Mouse (Mus musculus): ENCODE data around the gene Fat3.

The Fat3 gene

DNA sequence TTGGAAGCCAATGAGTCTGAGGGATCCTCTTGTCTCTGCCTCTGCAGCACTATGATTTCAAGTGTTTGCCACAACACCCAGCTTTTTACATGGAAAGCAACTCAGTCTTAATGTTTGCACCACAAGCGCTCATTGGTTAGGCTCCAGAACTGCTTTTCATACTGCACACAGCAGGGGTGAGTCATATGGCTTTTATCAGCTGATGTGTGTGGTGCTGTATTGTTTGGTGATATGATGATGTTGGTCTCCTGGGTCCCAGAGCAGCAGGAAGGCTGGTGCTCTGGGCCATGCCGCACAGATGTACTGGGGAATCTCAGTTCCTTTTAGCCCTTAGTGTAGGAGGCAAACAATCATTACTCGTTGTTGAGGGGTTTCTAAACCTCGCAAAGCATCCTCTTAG is 190.8 kb downstream of the Fat3 start:
- no peak for DNase-seq (ENCODE audit: low read depth)

DNA sequence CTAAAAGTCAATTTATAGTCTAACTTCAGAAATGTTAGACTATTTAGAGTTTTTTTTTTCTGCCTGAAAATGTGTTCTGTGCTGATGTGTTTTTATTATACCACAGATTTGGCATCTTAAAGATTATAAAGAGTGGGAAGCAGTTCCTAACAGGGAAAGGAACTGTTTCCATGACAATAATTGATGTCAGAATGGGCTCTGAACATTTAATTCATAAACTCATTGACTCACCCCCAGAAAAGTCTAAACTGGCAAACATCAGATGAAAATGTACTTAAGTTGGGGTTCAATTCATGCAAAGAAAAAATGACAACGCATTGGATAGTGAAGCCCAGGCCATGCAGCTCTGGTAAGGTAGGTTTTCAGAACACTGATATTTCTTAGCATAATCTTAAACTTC is 193.3 kb downstream of the Fat3 start:
- no peak for DNase-seq (ENCODE audit: low read depth)

DNA sequence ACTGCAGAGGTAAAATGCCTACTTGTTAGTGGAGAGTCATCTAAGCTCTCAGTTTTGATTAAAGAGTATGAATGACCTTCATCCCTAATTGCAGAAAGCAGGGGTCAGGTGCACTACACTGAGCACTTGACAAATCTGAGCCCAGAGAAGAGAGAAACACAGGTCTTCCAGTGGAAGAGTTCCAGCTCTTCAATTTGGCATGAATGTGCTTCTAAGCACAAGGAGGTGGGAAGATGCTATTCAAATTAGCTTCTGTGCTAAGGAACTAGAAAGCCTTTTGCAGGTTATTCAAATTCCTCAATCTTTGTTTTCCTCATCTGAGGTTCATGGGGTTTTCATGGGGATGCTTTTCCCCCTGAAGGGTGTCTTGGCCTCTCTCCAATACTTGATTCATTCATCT is 194.9 kb downstream of the Fat3 start:
- DNase-seq (ENCODE audit: low read depth): no peak

DNA sequence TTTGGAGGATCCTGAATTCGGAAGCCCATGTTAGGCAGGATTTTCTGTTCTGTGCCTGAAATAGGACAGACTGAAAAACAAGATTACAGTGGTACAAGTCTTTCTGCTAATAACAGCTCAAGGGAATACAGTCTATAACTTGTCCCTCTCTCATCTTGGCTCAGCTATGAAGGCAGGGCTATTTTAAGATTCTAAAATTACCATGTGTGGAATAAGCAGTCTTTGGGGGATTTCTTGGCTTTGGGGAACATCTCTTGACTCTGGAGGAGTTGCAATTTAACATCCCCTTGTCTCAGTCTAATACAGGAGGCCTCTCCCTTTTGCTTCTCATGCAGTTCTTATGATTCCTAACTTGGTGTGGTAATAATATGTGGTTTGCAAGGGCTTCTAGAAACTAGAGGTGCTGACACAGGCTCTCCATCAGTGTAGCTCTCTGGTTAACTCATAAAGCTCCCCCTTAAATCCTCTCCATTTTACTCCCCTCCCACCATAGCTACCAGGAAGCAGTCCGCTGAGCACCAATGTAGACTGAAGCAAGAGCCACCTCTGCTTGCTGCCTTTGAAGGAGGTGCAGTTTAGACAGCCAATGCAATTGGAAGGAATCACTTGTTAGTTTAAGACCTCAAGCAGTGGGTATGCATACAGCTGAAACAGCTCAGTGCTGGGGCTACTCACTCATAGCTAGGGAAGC is 195.5 kb downstream of the Fat3 start:
- no peak for DNase-seq (ENCODE audit: low read depth)

DNA sequence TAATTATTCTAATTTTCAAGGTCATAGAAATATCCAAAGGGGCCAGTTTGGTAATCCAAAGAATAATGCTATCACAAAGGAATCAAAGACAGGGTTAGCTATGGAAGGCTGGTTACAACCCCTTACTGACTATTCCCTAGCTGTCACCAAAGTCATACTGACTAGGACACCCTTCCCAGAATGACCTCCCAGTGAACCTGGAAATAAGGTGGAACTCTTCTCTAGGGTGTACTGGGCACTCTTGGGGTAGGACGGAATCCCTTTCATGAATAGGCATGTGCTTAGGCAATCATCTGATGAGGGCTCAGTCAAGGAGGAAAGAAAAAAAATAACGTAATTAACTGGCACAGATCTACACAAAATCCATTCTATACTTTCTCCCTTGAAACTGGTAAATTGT is 196.1 kb downstream of the Fat3 start:
- no peak for DNase-seq (ENCODE audit: low read depth)

DNA sequence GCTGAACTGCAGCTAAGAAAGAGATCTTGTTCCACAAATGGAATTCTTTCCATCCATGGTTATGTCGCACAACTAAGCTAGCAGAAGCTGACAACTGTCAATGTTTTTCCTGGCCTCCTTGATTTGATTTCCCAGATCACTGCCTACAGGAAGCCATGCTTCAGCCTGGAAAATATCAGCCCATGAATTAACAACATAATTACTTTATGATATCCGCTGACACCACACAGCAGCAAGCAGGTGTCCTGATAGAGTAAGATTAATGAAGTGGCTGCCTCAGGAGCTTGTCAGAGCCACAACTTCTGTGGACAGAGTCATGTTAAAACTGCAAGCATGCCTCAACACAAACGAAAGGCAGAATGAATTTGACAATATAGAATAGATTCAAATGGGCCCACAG is 198.6 kb downstream of the Fat3 start:
- DNase-seq (ENCODE audit: low read depth): no peak

DNA sequence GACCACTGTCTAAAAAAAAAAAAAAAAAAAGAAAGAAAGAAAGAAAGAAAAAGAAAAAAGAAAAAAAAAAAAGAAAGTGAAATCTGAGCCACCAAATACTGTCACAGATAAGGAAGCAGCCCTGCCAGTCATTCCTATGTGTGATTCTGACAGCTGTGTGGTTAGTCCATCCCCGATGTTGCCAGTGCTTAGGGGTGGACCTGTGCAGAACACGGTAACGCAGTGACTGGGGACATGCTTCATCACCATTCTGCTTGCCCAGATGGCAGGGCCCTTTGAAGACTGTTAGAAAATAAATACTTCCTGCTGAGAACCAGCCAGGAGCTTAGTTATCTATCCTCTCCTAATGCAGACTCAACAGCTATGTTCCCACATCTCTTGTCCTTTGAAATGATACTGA is 203.2 kb downstream of the Fat3 start:
- no peak for DNase-seq (ENCODE audit: low read depth)

DNA sequence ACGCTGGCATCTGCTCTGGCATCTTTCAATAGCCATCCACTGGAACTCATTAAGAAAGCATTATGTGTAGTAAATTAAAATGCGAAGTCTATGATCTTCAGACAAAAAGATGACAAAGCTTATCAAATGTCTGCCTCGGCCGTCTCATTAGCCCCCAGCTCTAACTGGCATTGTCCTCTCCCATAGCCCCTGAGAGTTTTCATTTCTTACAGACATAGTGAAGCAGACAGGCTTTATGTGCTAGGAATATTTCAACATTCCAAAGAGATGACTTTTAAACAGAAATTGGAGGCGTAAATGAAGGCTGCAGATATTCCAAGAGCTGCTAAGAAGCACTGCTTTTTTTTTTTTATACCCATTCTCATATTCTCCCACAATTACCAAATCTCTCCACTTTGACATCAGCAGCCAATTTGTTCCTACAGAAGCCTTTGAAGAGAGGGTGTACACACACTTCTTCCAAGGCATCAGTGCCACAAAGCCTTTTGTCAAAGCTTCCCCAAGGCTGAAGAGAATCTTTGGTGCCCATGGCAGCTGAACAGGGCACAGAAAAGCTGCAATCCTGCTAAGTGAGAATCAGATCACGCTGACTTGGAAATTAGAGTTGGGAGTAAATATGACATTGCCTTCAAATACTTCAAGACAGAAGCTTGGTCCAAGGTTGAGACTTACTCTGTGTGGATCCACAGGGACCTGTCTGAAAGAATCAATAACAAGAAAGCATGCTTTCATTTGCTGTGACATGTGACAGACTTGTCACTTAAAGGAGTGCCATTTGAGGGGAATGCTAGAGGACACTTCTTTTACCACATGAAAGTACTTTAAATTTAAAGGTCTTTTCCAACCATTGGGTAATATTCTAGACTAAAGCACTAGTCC is 206.9 kb downstream of the Fat3 start:
- DNase-seq (ENCODE audit: low read depth): no peak

DNA sequence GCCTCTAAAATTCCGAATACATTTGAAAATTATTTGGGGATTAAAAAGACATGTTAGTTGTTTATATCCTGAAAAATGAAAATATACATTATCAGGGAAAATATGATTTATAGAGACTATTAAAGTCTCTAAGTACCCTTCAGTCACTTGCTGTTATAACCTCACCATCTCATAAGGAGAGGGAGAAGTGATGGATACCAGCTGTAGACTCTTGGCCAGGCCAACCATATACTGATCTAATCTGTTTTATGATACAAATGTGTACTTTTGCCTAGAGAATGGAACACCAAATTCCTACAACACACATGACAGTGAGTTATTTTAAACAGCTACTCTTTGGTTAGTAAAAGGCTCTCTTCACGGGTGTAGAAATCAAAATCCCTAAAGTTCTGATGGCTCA is 208.6 kb downstream of the Fat3 start:
- DNase-seq (ENCODE audit: low read depth): no peak

DNA sequence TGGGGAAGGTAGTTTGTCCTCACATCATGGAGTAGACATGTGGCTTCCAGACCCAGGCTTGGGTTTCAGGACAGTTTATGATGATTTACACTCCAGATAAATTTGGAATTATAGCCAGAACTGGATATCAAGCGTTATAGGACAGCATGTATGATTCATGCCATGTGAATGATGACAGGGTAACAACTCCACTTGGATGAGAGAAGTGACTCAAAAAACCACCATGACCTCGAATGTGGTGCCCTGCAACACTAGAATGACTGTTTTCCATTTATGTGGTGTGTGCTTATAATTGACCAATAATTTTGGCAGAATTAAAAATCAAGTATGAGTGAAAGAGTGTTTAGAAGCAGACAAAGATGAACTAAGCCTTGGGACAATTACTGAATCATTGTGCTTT is 210.2 kb downstream of the Fat3 start:
- DNase-seq (ENCODE audit: low read depth): no peak

DNA sequence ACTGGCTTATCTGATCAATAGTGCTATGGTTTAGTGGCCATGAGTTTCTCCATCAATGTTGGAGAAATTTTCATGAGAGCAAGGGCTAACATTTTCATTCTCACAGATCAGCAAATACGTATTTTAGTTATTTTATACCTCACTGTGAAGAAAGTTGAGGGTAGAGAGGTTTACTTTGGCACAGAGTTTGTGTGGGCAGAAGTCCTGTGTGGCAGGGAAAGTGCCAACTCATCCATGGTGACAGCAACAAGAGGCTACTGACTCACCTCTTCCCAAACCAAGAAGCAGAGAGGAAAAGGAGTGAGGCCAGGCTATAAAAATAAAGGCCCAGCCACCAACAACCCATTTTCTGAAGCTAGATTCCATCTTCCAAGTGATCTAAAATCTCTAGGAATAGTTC is 218.1 kb downstream of the Fat3 start:
- no peak for DNase-seq (ENCODE audit: low read depth)

DNA sequence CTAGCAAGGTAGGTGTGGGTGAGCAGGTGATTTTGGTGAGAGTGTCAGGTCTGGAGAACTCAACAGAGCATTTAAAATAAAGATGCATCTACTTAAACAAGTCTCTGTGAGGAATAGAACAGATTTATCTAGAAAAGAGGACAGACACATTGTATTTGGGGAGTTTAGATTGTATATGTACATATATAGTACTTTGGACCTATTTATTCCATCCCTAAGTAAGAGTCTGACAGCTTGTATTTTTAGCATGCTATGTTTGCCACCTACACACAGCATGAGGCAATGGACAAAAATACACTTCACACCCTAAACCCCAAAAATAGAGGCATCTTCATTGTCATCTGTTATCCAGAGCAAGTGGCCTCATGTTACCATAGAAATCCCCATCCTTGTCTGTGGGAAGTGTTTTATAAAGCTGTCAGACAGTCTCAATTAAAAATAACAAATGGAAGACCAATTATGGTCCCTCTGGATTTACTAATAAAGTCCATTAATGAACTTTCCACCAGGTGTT is 218.7 kb downstream of the Fat3 start:
- no peak for DNase-seq (ENCODE audit: low read depth)

DNA sequence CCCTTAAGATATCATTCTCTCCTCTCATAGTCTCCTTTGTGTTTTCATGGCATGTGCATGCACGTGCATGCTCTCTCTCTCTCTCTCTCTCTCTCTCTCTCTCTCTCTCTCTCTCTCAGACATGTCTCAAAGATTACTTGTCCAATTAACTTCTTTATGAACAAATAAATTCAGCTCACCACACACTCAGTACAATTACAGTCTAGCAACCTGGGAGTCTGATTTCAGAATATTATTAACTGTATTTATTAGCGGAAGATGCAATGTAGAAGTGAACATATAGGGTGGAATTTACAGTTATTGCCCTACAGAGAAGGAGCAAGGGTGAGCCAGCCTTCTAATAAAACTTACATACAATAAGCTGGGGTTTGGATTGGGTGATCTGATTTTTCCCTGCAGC is 225.5 kb downstream of the Fat3 start:
- DNase-seq (ENCODE audit: low read depth): no peak

DNA sequence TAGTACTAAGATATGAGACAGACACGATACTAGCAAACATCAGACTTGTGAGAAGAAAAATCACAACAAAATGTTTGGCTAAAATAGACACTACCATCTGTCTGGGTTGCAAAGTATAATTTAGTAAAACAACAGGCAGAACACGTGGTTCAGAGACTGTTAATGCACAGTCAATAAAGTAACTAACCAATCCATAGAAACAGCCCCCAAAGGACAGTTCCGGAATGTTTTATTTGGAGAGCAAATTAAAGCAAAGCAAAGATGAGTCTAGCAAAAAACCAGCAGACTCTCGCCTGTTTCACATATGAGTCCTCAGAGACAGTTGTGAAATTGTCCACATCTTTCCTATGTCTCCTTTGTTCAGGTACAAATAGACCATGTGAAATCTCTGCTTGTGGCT is 227.0 kb downstream of the Fat3 start:
- no peak for DNase-seq (ENCODE audit: low read depth)

DNA sequence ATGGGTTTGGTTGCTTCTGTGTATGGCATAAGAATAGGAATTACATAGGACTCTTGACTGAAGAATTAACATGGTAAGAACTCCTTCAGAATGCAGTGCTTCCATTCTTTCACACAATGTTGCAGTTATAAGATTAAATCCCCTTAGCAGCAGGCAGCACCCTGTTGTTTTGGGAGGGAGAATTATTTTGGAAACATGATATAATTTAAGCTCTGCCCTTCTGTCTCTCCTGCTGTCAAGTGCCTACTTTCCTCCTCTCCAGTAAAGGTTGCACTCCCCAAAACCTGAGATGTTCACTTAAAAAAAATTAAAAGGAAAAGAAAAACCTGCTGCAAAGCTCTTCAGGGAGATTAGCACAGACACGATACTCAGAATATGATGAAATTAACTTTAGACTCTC is 228.3 kb downstream of the Fat3 start:
- DNase-seq (ENCODE audit: low read depth): no peak

DNA sequence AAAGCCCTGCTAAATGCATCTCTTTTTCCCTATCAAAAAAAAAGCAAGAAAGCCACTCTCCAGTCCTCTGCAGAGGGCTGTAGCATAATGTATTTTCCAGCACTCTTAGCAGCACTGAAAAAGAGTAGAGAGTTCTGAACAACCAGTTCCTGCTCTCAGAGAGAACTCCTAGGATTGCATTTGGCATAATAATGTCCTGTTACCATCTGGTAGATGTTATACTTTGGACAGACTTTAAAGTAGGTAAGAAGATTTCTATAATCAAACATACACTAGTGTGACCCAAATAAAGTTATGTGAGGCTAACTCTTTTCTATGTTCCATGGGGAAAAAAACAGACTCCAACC is 230.3 kb downstream of the Fat3 start:
- DNase-seq (ENCODE audit: low read depth): no peak

DNA sequence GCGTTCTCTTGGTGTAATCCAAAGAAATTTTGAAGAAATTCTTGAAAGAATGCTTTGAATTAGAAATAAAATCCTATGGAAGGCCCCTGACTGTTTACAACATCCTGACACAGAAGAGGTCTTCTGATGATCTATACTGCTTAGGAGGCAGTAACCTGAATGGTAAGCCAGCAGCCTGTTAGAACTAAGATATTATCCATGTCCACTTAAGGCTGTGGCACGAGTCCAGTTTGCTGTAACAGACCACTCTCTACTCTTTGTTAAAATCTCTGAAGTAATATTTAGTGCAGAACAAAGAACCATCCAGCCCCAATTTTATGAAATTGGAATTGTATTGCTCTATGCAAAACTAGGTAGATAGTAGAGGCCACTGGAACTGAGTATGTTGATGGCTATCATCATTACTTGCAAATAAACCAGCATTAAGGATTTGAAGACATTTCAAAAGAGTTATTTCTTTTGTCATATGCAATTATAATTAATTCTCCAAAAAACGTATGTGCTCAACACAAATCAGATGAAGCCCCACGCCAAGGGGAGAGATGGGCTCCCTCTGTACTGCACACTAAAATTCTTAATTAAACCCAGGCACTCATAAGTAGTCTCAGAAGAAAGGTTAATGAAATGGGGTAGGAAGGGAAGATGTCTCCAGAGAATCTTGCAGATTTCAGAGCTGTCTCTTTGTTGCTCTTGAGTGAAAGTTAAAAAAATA is 230.9 kb downstream of the Fat3 start:
- no peak for DNase-seq (ENCODE audit: low read depth)

DNA sequence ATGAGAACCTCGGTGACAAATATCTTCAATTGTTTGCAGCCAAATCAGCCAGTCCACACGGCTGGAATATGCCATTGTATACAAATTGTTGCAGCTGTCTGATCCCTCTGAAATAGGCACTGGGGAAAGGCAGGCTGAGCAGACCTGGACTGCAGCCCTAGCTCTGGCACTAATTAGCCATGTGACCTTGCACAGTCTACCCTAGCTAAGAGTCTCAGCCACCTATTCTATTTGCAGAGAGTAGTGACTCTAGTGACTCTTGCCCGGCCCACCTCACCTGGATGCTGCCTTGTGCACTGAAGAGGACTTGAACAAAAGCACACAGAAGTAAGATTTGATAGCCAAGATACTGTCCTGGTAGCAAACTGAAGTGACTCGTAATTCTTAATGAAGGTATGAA is 235.6 kb downstream of the Fat3 start:
- no peak for DNase-seq (ENCODE audit: low read depth)

DNA sequence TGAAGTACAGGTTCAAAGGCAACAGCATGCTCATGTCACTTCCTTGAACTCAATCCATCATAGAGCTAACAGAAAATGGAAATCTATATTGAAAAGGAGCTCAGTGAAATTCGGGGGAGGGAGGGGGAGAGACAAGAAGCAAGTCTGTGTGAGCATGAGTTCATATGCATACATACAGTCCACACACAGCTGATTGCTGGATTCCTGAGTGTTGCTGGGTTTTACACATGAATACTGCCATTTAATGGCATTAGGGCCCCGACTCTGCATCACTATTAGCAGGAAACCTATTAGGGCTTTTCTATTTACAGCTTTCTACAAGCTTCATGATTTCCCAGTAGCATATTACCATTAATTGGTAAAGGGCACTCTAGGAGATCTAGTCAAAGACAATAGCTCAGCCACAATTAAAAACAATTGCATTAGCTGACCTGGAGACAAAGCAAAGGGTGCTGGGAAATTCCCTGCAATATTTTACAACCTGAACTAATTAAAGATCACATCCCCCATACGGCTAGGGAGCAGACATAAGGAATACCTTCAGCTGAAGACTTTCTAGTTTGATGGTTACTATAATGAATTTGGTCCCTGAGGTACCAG is 243.7 kb downstream of the Fat3 start:
- no peak for DNase-seq (ENCODE audit: low read depth)

DNA sequence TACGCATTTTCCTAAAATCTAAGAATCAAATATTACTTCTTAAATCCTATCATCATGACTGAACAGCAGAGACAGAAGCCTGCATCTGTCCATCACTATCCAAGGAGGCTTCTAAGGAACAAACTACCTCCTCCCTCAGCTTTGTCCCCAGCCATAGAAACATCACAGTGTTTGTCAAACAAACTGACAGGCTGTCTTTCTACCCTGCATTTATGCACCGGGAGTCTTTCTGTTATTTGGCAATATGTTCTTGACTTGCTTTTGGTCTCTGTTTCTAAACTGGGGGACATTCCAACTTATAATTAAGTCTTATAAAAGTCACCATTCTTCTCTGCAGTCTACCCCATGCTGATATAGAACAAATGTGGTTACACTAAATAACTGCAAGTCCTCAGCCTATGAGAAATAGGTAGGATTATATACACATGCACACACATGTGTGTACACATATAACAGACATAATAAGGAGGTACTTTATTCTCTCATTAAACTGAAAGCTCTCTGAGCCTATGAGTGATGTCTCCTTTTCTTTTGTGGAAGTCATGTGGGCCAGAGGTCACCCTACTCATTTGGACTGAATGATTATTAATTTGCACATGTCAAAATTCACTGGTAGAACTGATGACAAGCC is 244.4 kb downstream of the Fat3 start:
- DNase-seq (ENCODE audit: low read depth): no peak

DNA sequence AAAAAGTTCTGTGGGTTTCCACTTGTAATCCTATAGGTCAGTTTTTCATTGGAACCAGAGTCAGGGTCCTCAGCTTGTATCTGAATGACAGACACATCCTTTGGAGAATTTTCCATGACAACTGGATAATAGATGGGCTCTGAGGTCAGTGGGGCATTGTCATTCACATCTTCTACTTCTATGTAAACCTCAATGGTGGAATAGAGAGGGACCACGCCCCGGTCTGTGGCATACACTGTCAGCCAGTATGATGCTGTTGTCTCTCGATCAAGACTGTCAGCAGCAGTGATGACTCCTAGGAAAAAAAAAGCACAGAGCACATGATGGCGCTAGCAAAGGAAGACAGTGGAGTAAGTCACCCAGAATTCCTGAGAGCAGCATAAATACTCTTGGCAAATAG is 254.3 kb downstream of the Fat3 start:
- no peak for DNase-seq (ENCODE audit: low read depth)

DNA sequence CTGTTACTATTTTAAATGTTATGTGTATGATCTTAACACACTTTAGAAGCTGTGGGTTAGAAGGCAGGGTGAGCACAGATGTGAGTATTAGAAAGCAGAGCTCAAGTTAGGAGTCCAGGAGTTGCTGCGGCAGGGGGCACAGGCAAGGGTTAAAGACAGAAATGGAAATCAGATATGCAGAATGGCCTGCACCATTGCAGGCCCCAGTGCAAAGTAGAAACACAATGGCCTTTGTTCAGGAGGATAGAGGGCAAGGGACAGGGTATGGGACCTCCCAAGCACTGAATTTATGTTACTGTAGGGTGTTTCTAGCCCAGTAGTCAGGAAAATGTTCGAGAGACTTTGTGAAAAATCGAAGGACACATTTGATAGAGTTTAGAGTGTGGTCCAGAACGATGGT is 269.5 kb downstream of the Fat3 start:
- DNase-seq (ENCODE audit: low read depth): no peak

All from c-Kit-positive CD71-negative TER-119-negative erythroid progenitor cells, embryonic 14.5 days (primary cell).